Mouse (Mus musculus) intestine, postnatal 0 days (tissue): ENCODE results near the gene AU040320. TPM values are rescaled to one million over a fixed set of nuclear protein-coding genes. Genes with fewer than 3 reads are reported as not detected.

Experiments
- ATAC-seq: fragments of 200-750 bp; cut with Nextera tagmentation; 2 replicates; pipeline ENCODE4 v1.8.0; 2017; ENCODE audit warnings: mild to moderate bottlenecking, moderate TSS enrichment, moderate library complexity
- H3K27ac ChIP-seq: fragments of 300-500 bp; sonication (generic); 2 replicates; pipeline ENCODE4 v1.5.1; 2014; ENCODE audit warnings: mild to moderate bottlenecking, low read depth, low read length, moderate library complexity
- H3K27me3 ChIP-seq: fragments of 300-500 bp; sonication (generic); replicated peaks from 2 replicates; pipeline ENCODE4 v1.6.1; 2014; ENCODE audit warnings: low read length, mixed read lengths; ENCODE audit not compliant: control insufficient read depth, insufficient read depth
- H3K36me3 ChIP-seq: fragments of 300-500 bp; sonication (generic); 2 replicates; pipeline ENCODE4 v1.6.1; 2014; ENCODE audit warnings: mild to moderate bottlenecking, moderate library complexity; ENCODE audit not compliant: control insufficient read depth, insufficient read depth
- H3K4me1 ChIP-seq: fragments of 300-500 bp; sonication (generic); replicated peaks from 2 replicates; pipeline ENCODE4 v1.6.1; 2014; ENCODE audit warnings: antibody characterized with exemption, low read length, mixed read lengths; ENCODE audit not compliant: control insufficient read depth, insufficient read depth
- H3K4me2 ChIP-seq: fragments of 300-500 bp; sonication (generic); replicated peaks from 2 replicates; pipeline ENCODE4 v1.6.1; 2014; ENCODE audit warnings: low read depth, mild to moderate bottlenecking, moderate library complexity
- H3K4me3 ChIP-seq: fragments of 300-500 bp; sonication (generic); 2 replicates; pipeline ENCODE4 v1.5.1; 2014; ENCODE audit warnings: low read depth, low read length
- H3K9ac ChIP-seq: fragments of 300-500 bp; sonication (generic); 2 replicates; pipeline ENCODE4 v1.6.1; 2014; ENCODE audit warnings: mild to moderate bottlenecking, low read depth, low read length
- H3K9me3 ChIP-seq: fragments of 300-500 bp; sonication (generic); 2 replicates; pipeline ENCODE4 v1.6.1; 2016; ENCODE audit warnings: mixed run types; ENCODE audit not compliant: control insufficient read depth
- CTCF ChIP-seq: sonication (generic); IDR thresholded peaks from 2 replicates; pipeline ENCODE4 v1.5.1; 2016; ENCODE audit warnings: low read depth, mild to moderate bottlenecking, control low read depth, antibody characterized with exemption, moderate library complexity
- WGBS: fragments of 180-500 bp; shearing (Covaris S2); extraction: QIAGEN DNeasy Blood & Tissue Kit; methylation state at CpG from one replicate; pipeline ENCODE4 v1.1.7; 2014; 5-methylcytosine and 5-hydroxymethylcytosine counted together
- polyA plus RNA-seq: library from polyadenylated mRNA; unstranded; fragments of >200 nt; fragmentation: Nextera tagmentation; extraction: Ambion mirVana; gene quantifications from 2 replicates; pipeline ENCODE4 v1.2.1, GENCODE M21; 2015

AU040320 gene
- polyA plus RNA-seq, 1 experiment from 2014 or later = 68.7 TPM

DNA sequence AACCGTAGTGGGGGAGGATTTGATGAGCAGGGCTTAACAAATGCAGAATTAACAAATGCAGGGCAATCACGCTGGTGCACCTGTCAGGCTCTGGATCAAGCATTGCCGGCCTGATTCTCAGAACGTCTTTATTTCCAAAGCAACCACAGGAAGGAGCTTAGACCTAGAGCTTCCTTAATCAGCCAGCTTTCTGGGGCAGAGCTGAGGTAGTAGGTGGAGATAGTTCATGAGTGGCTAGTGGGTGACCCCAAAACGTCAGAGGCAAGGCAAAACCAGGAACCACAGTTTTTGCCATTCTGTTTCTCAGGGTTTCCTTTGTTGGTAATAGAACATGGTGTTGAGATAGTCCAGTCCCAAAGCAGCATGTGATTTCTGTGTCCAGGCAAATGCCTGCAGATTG is 61.5 kb downstream of the AU040320 start:
- no peak overlapping the region for H3K4me3 ChIP-seq
- peaks cover 46% of the 10 kb centered on the region for H3K36me3 ChIP-seq
- no peak overlapping the region for H3K27ac ChIP-seq
- no peak for TF ChIP-seq CTCF
- no peaks in the 10 kb centered on the region for H3K27me3 ChIP-seq
- WGBS = 80% methylated on average over 5 of the region's 5 CpGs
- H3K4me2 ChIP-seq = no peak overlapping the region
- H3K9ac ChIP-seq = no peak overlapping the region
- no peaks in the 10 kb centered on the region for H3K4me1 ChIP-seq
- H3K9me3 ChIP-seq = no peaks in the 10 kb centered on the region
- no peak for ATAC-seq

DNA sequence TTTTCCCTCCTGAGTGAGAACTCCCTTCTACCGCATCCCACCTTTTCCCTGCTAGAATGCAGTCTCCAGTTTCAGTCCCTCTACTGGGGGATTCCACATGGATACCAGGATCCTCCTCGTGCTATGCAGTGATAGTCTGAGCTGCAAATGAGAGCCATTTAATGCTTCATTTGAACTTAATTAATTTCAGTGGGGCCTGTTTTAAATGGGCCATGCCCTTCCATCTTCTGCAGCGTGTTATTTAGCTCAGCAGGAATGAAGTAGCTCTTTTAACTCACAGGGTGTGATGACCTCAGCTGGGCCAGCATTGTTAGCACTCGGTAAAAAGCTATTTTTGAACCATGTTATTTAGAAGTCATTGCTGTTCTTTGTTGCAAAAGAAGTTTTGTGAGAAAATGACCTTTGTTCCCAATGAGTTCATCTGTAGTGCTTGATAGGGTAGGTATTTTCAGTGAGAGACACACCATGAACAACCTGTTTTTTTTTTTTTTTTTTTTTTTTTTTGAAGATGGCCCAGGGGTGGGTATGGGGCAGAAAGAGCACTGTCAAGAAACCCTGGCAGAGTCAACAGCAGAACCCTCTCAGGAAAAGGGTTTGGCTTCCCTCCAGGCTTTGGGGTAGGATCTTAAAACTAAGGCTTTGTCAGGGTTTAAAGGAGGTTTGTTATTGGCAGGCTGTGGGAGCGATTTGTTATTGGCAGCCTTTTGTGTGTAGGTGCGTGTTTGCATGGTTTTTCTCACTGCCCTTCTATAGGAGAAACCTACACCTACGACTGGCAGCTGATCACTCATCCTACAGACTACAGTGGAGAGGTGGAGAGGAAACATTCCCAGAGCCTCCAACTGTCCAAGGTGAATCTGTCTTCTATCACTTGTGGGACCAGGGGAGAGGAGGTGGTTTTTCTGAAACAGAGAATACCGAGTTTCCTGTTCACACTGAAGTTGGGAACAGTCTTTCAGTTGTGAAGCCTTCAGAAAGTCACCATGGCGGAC is 69.8 kb downstream of the AU040320 start:
- TF ChIP-seq CTCF = no peak
- WGBS = 72% methylated on average over 9 of the region's 9 CpGs
- Histone ChIP-seq H3K4me1 (no peaks in the 10 kb centered on the region), H3K9me3 (no peaks in the 10 kb centered on the region), H3K4me2 (no peak overlapping the region), H3K4me3 (no peak overlapping the region), H3K9ac (no peak overlapping the region), H3K36me3 (peaks cover 32% of the 10 kb centered on the region), H3K27me3 (no peaks in the 10 kb centered on the region), H3K27ac (no peak overlapping the region)
- ATAC-seq = no peak

- no peaks in the 10 kb centered on the region for H3K9me3 ChIP-seq
- TF ChIP-seq CTCF = no peak
- H3K9ac ChIP-seq = no peak overlapping the region
- no peaks in the 10 kb centered on the region for H3K27me3 ChIP-seq
- 88% methylated on average over 5 of the region's 5 CpGs for WGBS
- ATAC-seq = no peak
- H3K27ac ChIP-seq = no peak overlapping the region
- H3K4me1 ChIP-seq = no peaks in the 10 kb centered on the region
- peaks cover 31% of the 10 kb centered on the region for H3K36me3 ChIP-seq
- H3K4me2 ChIP-seq = no peak overlapping the region
- no peak overlapping the region for H3K4me3 ChIP-seq
These were observed 70.6 kb downstream of the AU040320 start for GRCm38 (mm10) chr4:126823917-126824316.

DNA sequence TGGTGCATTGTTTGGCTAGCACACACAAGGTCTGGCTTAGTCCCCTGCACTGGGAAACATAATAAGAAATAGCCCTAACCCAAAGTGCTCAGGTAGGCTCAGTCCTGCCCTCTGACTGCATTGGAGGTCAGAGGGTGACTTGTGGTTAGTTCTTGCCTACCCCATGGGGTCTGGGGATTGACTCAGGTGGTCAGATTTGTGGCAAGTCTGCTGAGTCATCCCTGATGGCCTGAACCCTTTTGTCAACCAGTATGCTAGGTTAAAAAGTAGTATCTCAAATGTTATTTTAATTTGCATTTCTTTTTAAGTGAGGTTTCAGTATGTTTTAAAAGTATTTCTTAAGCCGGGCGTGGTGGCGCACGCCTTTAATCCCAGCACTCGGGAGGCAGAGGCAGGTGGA is 77.8 kb downstream of the AU040320 start:
- Histone ChIP-seq H3K36me3 (peaks cover 74% of the 10 kb centered on the region), H3K4me3 (no peak overlapping the region), H3K27me3 (no peaks in the 10 kb centered on the region), H3K27ac (no peak overlapping the region), H3K9ac (no peak overlapping the region), H3K4me2 (no peak overlapping the region), H3K4me1 (no peaks in the 10 kb centered on the region), H3K9me3 (no peaks in the 10 kb centered on the region)
- WGBS = 98% methylated on average over 5 of the region's 5 CpGs
- no peak for TF ChIP-seq CTCF
- no peak for ATAC-seq

GRCm38 (mm10) chr4:126838799-126839198 is 85.5 kb downstream of the AU040320 start:
- no peak for TF ChIP-seq CTCF
- no peak for ATAC-seq
- no peak overlapping the region for H3K27ac ChIP-seq
- no peak overlapping the region for H3K9ac ChIP-seq
- H3K9me3 ChIP-seq = no peaks in the 10 kb centered on the region
- no peaks in the 10 kb centered on the region for H3K27me3 ChIP-seq
- no peak overlapping the region for H3K4me3 ChIP-seq
- H3K36me3 ChIP-seq = peaks cover 81% of the 10 kb centered on the region
- H3K4me1 ChIP-seq = no peaks in the 10 kb centered on the region
- no peak overlapping the region for H3K4me2 ChIP-seq
- WGBS = 81% methylated on average over 7 of the region's 7 CpGs

DNA sequence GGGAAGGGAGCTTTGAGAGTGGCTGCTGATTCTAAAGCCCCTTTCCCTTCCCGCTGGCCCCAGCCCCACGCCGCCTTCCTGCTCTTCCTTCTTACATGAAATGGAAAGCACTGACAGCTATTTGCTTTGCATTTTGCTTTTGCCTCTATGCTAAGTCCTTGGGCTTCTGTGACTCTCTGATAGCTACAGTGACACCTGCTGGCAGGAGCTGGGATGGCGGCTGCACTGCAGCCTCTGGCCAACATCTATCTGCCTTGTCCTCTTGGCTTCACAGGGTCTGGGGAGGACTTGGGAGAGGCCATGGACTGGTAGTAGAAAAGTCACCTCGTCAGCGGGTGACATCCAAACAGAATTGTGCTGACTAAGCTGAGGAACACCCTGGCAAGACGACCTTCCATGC is 86.5 kb downstream of the AU040320 start:
- Histone ChIP-seq H3K36me3 (peaks cover 81% of the 10 kb centered on the region), H3K4me2 (no peak overlapping the region), H3K27me3 (no peaks in the 10 kb centered on the region), H3K4me1 (no peaks in the 10 kb centered on the region), H3K9me3 (no peaks in the 10 kb centered on the region), H3K27ac (no peak overlapping the region), H3K4me3 (no peak overlapping the region), H3K9ac (no peak overlapping the region)
- no peak for ATAC-seq
- WGBS = 21% methylated on average over 7 of the region's 7 CpGs
- peak; percentile 93 for TF ChIP-seq CTCF
